Mouse (Mus musculus) liver, postnatal 0 days (tissue): ENCODE data around the gene Gm45618.

Source experiments
- CTCF ChIP-seq: sonication (generic); IDR thresholded peaks from 2 replicates; pipeline ENCODE4 v1.5.1; 2016; ENCODE audit warnings: antibody characterized with exemption, low read depth
- EP300 ChIP-seq: IDR thresholded peaks from 2 replicates; pipeline ENCODE4 v1.6.1; 2016; ENCODE audit warnings: antibody characterized with exemption, low read depth, mild to moderate bottlenecking

DNA sequence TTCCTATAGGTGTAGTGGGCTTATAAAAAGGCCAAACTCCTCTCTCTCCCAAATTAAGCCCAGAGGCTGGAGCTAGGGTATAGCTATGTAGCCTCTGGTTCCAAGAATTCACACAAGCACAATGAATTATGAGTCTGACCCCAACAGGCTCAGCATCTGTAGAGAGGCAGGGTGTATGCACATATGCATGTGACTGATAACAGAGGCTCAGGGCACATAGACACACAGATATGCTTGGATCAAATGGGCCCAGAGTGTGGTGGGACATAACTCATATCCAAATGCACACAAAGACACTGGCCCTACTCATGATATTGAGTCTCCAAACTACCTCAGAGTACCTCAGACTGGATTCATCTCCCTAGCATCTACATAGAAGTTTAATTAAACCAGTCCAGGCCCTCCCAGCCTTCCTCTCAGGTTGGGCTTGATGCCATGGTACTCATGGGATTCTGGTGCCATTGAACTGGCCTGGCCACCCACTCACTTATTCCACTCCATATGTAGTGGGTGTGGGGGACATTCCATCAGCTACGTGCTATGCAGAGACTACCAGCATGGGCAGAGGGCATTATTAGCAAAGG is 33.4 kb downstream of the Gm45618 start:
- TF ChIP-seq CTCF (no peak), EP300 (peak; percentile 97)
